Mouse (Mus musculus): ENCODE results near the gene Qsox1. TPM values are rescaled to one million over a fixed set of nuclear protein-coding genes. Genes with fewer than 3 reads are reported as not detected.

The Qsox1 gene
- total and polyA plus RNA-seq, 3 experiments, result 8.4 to 17.1 TPM; not detected in 1

GRCm38 (mm10) chr1:155812581-155813499, at the start of gene Qsox1 (continued):
- TF ChIP-seq ETS1 (IDR thresholded peaks at IDR 0.05; ENCODE audit: low read depth, low read length), result no peak
- no peak for TF ChIP-seq MAFK (IDR thresholded peaks at IDR 0.05; ENCODE audit: borderline replicate concordance, low read depth, low read length)
- TF ChIP-seq GABPA (IDR thresholded peaks at IDR 0.05; ENCODE audit: low read depth, low read length), result no peak
- peak; percentile 73 for TF ChIP-seq NELFE (IDR thresholded peaks at IDR 0.05; ENCODE audit: low read depth, low read length)
- no peak for TF ChIP-seq GATA1 (IDR thresholded peaks at IDR 0.05; ENCODE audit: low read depth, low read length)

- TF ChIP-seq RAD21 (IDR thresholded peaks at IDR 0.05; ENCODE audit: low read depth, low read length), result no peak
- no peak for TF ChIP-seq CTCF (IDR thresholded peaks at IDR 0.05 in 2 of 3, conservative IDR thresholded peaks at IDR 0.05 in 1 of 3; ENCODE audit: control insufficient read depth in 1 of 3, insufficient read depth in 1 of 3, low read depth in 2 of 3, low read length in 3 of 3, poor library complexity in 1 of 3, severe bottlenecking in 1 of 3)
- no peak for TF ChIP-seq BHLHE40 (IDR thresholded peaks at IDR 0.05; ENCODE audit: borderline replicate concordance, low read depth, low read length)
- no peak for TF ChIP-seq TBP (IDR thresholded peaks at IDR 0.05; ENCODE audit: low read depth, low read length)
- TF ChIP-seq POLR2A (IDR thresholded peaks at IDR 0.05; ENCODE audit: control insufficient read depth in 1 of 2, insufficient read depth in 1 of 2, low read depth in 1 of 2, low read length in 2 of 2, poor library complexity in 1 of 2), result no peak
- TF ChIP-seq USF1 (IDR thresholded peaks at IDR 0.05; ENCODE audit: low read depth, low read length), result no peak
- no peak for TF ChIP-seq GABPA (IDR thresholded peaks at IDR 0.05; ENCODE audit: low read depth, low read length)
- no peak for TF ChIP-seq MXI1 (IDR thresholded peaks at IDR 0.05; ENCODE audit: low read depth, low read length)
- no peak for TF ChIP-seq CHD2 (IDR thresholded peaks at IDR 0.05; ENCODE audit: low read length)
- TF ChIP-seq TCF12 (IDR thresholded peaks at IDR 0.05; ENCODE audit: low read depth, low read length), result no peak
- TF ChIP-seq MYC (IDR thresholded peaks at IDR 0.05; ENCODE audit: low read depth, low read length), result no peak
- no peak for TF ChIP-seq JUND (IDR thresholded peaks at IDR 0.05; ENCODE audit: low read depth, low read length)
- no peak for TF ChIP-seq MAX (IDR thresholded peaks at IDR 0.05; ENCODE audit: low read length)
- no peak for TF ChIP-seq RCOR1 (IDR thresholded peaks at IDR 0.05; ENCODE audit: low read depth, low read length)
- no peak for TF ChIP-seq ETS1 (IDR thresholded peaks at IDR 0.05; ENCODE audit: low read depth, low read length)
- no peak for TF ChIP-seq GATA1 (IDR thresholded peaks at IDR 0.05; ENCODE audit: low read depth, low read length)
- TF ChIP-seq UBTF (IDR thresholded peaks at IDR 0.05; ENCODE audit: borderline replicate concordance, insufficient read depth, low read depth, low read length), result no peak
- no peak for TF ChIP-seq ZMIZ1 (IDR thresholded peaks at IDR 0.05; ENCODE audit: low read depth, low read length)
- DNase-seq (ENCODE audit: low read depth, low spot score), result no peak
- H3K36me3 ChIP-seq (ENCODE audit: control insufficient read depth in 1 of 2, insufficient read depth in 2 of 2, low read length in 2 of 2), result peaks cover 2 to 4% of the 10 kb centered on the region in 2 experiments; a peak in 2 of 4 replicates
- no peaks in the 10 kb centered on the region for H3K27me3 ChIP-seq (ENCODE audit: control insufficient read depth in 1 of 2, insufficient read depth in 2 of 2, low read length in 2 of 2)
- no peaks in the 10 kb centered on the region for H3K9me3 ChIP-seq (replicated peaks; ENCODE audit: insufficient read depth, low read length)
- no peak overlapping the region for H3K27ac ChIP-seq (ENCODE audit: control insufficient read depth, low read depth, low read length)
- no peaks in the 10 kb centered on the region for H3K79me2 ChIP-seq (ENCODE audit: control insufficient read depth, insufficient read depth, low read length, poor library complexity)
- peaks cover 3 to 6% of the 10 kb centered on the region in 2 experiments; a peak in 2 of 4 replicates for H3K4me1 ChIP-seq (ENCODE audit: control insufficient read depth in 1 of 2, insufficient read depth in 2 of 2, low read length in 2 of 2)
- no peak overlapping the region for H3K9ac ChIP-seq (ENCODE audit: control insufficient read depth, low read depth, low read length, poor library complexity, severe bottlenecking)
- H3K4me3 ChIP-seq (ENCODE audit: control insufficient read depth in 1 of 2, insufficient read depth in 1 of 2, low read depth in 2 of 2, low read length in 2 of 2), result no peak overlapping the region
Measured at GRCm38 (mm10) chr1:155854926-155855702, 42.4 kb upstream of the Qsox1 start.
